Mouse (Mus musculus) layer of hippocampus, adult 2 months (tissue): ENCODE results near the gene Gpr35. TPM values are rescaled to one million over a fixed set of nuclear protein-coding genes. Genes with fewer than 3 reads are reported as not detected.

Source experiments
- DNase-seq, 2 experiments: peaks; one replicate each; pipeline ENCODE4 v3.0.0; 2022; ENCODE audit warnings: low spot score in 2 of 2
- H3K27ac ChIP-seq: fragments of 200-600 bp; 2 replicates; pipeline ENCODE4 v1.8.1; 2022
- H3K4me3 ChIP-seq: fragments of 200-600 bp; 2 replicates; pipeline ENCODE4 v1.8.1; 2022; ENCODE audit warnings: mild to moderate bottlenecking
- CTCF ChIP-seq: fragments of 200-600 bp; conservative IDR thresholded peaks from 2 replicates; pipeline ENCODE4 v1.8.1; 2022; ENCODE audit warnings: antibody characterized with exemption, mild to moderate bottlenecking, moderate library complexity
- long read RNA-seq, 2 experiments: library from polyadenylated mRNA; stranded (forward); transcript quantifications; one replicate each; pipeline ENCODE4 v2.0.0; 2021; ENCODE audit warnings: borderline mapping rate in 2 of 2
- total RNA-seq, 2 experiments: library from RNA; stranded (reverse); gene quantifications; 2 replicates each; pipeline ENCODE4 v1.2.3; 2021

The Gpr35 gene
- total RNA-seq = under 1 TPM; 0.12 to 0.33 TPM
- long read RNA-seq, experiment 1, partial matches to known transcripts = 0 of 1 reads
- long read RNA-seq, experiment 1, other reads (novel, unspliced or antisense) = 1 of 1 reads
- long read RNA-seq, experiment 2 = 0 reads

GRCm38 (mm10) chr1:92950607-92951006 is at the start of gene Gpr35:
Gene Gpr35, plus strand, starts transcription at chr1:92950865.
- Histone ChIP-seq H3K27ac (no peak within 1 kb of the TSS), H3K4me3 (no peak within 1 kb of the TSS)
- DNase-seq = no peak
- TF ChIP-seq CTCF = no peak

- H3K27ac ChIP-seq = peak within 1 kb of the TSS; percentile 61
- no peak within 1 kb of the TSS for H3K4me3 ChIP-seq
- DNase-seq = peak; percentile 47 to 55
- TF ChIP-seq CTCF = no peak
Observed at GRCm38 (mm10) chr1:92902786-92903185, 47.9 kb upstream of the Gpr35 start, which contains the start of gene Ankmy1. Gene Ankmy1, minus strand, starts transcription at chr1:92902906.

GRCm38 (mm10) chr1:92903627-92904026 is 47.0 kb upstream of the Gpr35 start:
- no peak overlapping the region for H3K4me3 ChIP-seq
- H3K27ac ChIP-seq = peak overlapping the region; percentile 61
- DNase-seq = peak; percentile 39 to 61
- TF ChIP-seq CTCF = no peak

GRCm38 (mm10) chr1:92905703-92906310 is 44.9 kb upstream of the Gpr35 start:
- no peak for TF ChIP-seq CTCF
- Histone ChIP-seq H3K4me3 (no peak overlapping the region), H3K27ac (no peak overlapping the region)
- no peak for DNase-seq

- peak within 1 kb of the TSS; percentile 91 for H3K4me3 ChIP-seq
- TF ChIP-seq CTCF = peak; percentile 78
Observed at GRCm38 (mm10) chr1:92906779-92907631, 43.7 kb upstream of the Gpr35 start, which contains the start of gene Dusp28. Gene Dusp28, plus strand, starts transcription at chr1:92906981.

GRCm38 (mm10) chr1:92907632-92908360 is 42.9 kb upstream of the Gpr35 start:
- no peak for TF ChIP-seq CTCF

More at GRCm38 (mm10) chr1:92906779-92907631, 43.7 kb upstream of the Gpr35 start, which contains the start of gene Dusp28:
- DNase-seq = peak; percentile 80 to 86
- H3K27ac ChIP-seq = peak within 1 kb of the TSS; percentile 97

GRCm38 (mm10) chr1:92908664-92909063 is 42.0 kb upstream of the Gpr35 start:
- Histone ChIP-seq H3K4me3 (no peak overlapping the region), H3K27ac (no peak overlapping the region)
- DNase-seq = no peak
- TF ChIP-seq CTCF = no peak

More at GRCm38 (mm10) chr1:92907632-92908360, 42.9 kb upstream of the Gpr35 start:
- Histone ChIP-seq H3K27ac (peak overlapping the region; percentile 97), H3K4me3 (peak overlapping the region; percentile 91)
- DNase-seq = no peak

- DNase-seq = no peak
- H3K4me3 ChIP-seq = no peak overlapping the region
- H3K27ac ChIP-seq = peak overlapping the region; percentile 94; the same call in 1 of the 2 replicates
- peak; percentile 72 for TF ChIP-seq CTCF
Observed at GRCm38 (mm10) chr1:92909068-92909467, 41.6 kb upstream of the Gpr35 start.

GRCm38 (mm10) chr1:92910239-92910885 is 40.3 kb upstream of the Gpr35 start, which contains the start of gene Rnpepl1:
Gene Rnpepl1, plus strand, starts transcription at chr1:92910783.
- peak within 1 kb of the TSS; percentile 91 for H3K4me3 ChIP-seq
- DNase-seq = peak; percentile 76
- TF ChIP-seq CTCF = peak; percentile 73
- peak within 1 kb of the TSS; percentile 94 for H3K27ac ChIP-seq

- peak; percentile 53 to 60 for DNase-seq
- TF ChIP-seq CTCF = peak; percentile 5; the same call in 1 of the 2 replicates
- peak overlapping the region; percentile 94 for H3K27ac ChIP-seq
- peak overlapping the region; percentile 91 for H3K4me3 ChIP-seq
Observed at GRCm38 (mm10) chr1:92910925-92911720, 39.5 kb upstream of the Gpr35 start.

- Histone ChIP-seq H3K27ac (peak overlapping the region; percentile 94), H3K4me3 (peak overlapping the region; percentile 91)
- DNase-seq = no peak
- no peak for TF ChIP-seq CTCF
Observed at GRCm38 (mm10) chr1:92911721-92912138, 38.9 kb upstream of the Gpr35 start.
